Comparison of ENCODE assay signal across 8 mouse cellular contexts in the genomic region with DNA sequence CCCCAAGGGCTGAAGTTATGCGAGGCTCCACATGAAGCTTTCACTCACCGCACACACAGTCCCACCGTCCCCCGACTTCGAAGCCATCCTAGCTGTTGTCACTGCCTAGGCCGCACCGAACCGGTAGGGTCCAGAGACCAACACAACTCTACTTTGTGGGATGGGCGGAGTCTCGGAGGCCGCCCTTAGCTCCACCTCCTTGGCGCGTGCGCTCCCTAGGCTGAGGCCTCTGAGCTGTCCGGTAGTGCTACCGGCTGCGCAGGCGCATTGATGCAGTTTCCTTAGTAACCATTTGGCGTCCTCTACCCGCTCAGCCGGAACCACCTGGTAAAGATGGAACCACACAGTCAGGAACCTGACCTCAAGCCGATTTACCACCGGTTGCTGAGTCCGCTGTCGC. TPM values are rescaled to one million over a fixed set of nuclear protein-coding genes. Genes with fewer than 3 reads are reported as not detected.
DNase-seq lines count a peak whose midpoint lies in the region; ATAC-seq and TF ChIP-seq lines count a peak whose summit lies in the region.

A gene (minus strand): TSS at position 184 of the 400 bp plus-strand sequence.
A gene (plus strand): TSS at position 218 of the 400 bp plus-strand sequence.

- no peak for TF ChIP-seq CTCF in Patski (IDR thresholded peaks at IDR 0.05)

- peak within 1 kb of the TSS; percentile 60 for H3K9ac ChIP-seq in hindbrain, embryonic 15.5 days

- peak; percentile 63 for DNase-seq in Patski (ENCODE audit: low read depth, low spot score)
- peak; percentile 97 to 98 for DNase-seq in cerebellum, postnatal 14 days
- peak; percentile 88 to 93 for DNase-seq in frontal cortex, postnatal 25 days (ENCODE audit: low spot score in 2 of 2)
- DNase-seq in left cerebral cortex, adult 11 months (ENCODE audit: low spot score), result peak; percentile 95
- DNase-seq in lung, postnatal 4 days, result peak; percentile 97
- DNase-seq in retina, postnatal 7 days (ENCODE audit: low read depth, low spot score), result peak; percentile 91
- DNase-seq in urinary bladder, adult 2 months (ENCODE audit: low spot score), result peak; percentile 84

- POLR2A ChIA-PET in Patski (lab: Charles Lee), result interaction anchor here (1.1 to 1.7 kb wide), 2 partner anchors 12 to 16 kb away, joined by 3 to 4 read pairs; a partner anchor contains a TSS

- CTCF ChIA-PET in Patski (lab: Charles Lee), result interaction anchor here (2.0 to 2.1 kb wide), 2 partner anchors 8 to 26 kb away, joined by 7 to 9 read pairs; no protein-coding TSS in a partner anchor

- H3K9me3 ChIP-seq in hindbrain, embryonic 15.5 days, result no peaks in the 10 kb centered on the region

- no peak within 1 kb of the TSS for H3K27ac ChIP-seq in hindbrain, embryonic 15.5 days (replicated peaks)

- in situ Hi-C loops in Patski (cut with MboI; ENCODE audit: low pct_unique_long_range_greater_than_20kb), result no loop called here

- peak within 1 kb of the TSS; percentile 95 for H3K4me2 ChIP-seq in hindbrain, embryonic 15.5 days

- no peaks in the 10 kb centered on the region for H3K36me3 ChIP-seq in hindbrain, embryonic 15.5 days

- ATAC-seq in Patski, result peak; percentile 91
- ATAC-seq in hindbrain, embryonic 15.5 days (ENCODE audit: low FRiP score, low read depth), result peak; percentile 98

- peak within 1 kb of the TSS; percentile 56 for H3K4me3 ChIP-seq in hindbrain, embryonic 15.5 days

- H3K4me1 ChIP-seq in hindbrain, embryonic 15.5 days (replicated peaks), result peaks cover 17% of the 10 kb centered on the region

- H3K27me3 ChIP-seq in Patski, result peaks cover 36% of the 10 kb centered on the region
- H3K27me3 ChIP-seq in hindbrain, embryonic 15.5 days, result peaks cover 23% of the 10 kb centered on the region

- under 1% methylated on average over 25 of the region's 25 CpGs for WGBS in hindbrain, embryonic 15.5 days

RNA-seq across cellular contexts. Expression of the first gene that starts in this region (rescaled TPM):
- polyA plus RNA-seq in Patski (2021), result 133 TPM
- polyA plus RNA-seq in hindbrain, embryonic 15.5 days (2015; fragmentation: Nextera tagmentation; extraction: Ambion mirVana), result 40.8 and 41.4 TPM in 2 replicates
- polyA plus RNA-seq in urinary bladder, adult 2 months (2012; rRNA removed), result 64.5 and 75.5 TPM in 2 replicates

RNA-seq across cellular contexts. Expression of the second gene that starts in this region (rescaled TPM):
- polyA plus RNA-seq in Patski (2021), result 0.26 TPM
- 0.55 and 0.73 TPM in 2 replicates for polyA plus RNA-seq in hindbrain, embryonic 15.5 days (2015; fragmentation: Nextera tagmentation; extraction: Ambion mirVana)
- 0.07 and 0.09 TPM in 2 replicates for polyA plus RNA-seq in urinary bladder, adult 2 months (2012; rRNA removed)
